9 mouse cellular contexts compared by ENCODE assay signal in genomic region chr4:47251069-47251468, GRCm38 (mm10). TPM values are rescaled to one million over a fixed set of nuclear protein-coding genes. Genes with fewer than 3 reads are reported as not detected.
DNase-seq lines count a peak whose midpoint lies in the region; ATAC-seq lines count a peak whose summit lies in the region.
"Had no signal": no experiment of that assay in that cellular context is flagged by ENCODE, and none has a peak within 500 bp of the region (broad histone marks: within the 10 kb centered on the region; RNA-seq: fewer than 3 reads in every experiment).

No protein-coding gene starts in this region.

- H3K4me1 ChIP-seq in midbrain, embryonic 10.5 days, result peaks cover 6% of the 10 kb centered on the region; the same call in 1 of the 2 replicates
- no peaks in the 10 kb centered on the region for H3K4me1 ChIP-seq in midbrain, embryonic 13.5 days (replicated peaks)
- H3K4me1 ChIP-seq in brown adipose tissue, adult 24 weeks (ENCODE audit: control insufficient read depth, insufficient read depth, insufficient read length, low read length), result peaks cover 11% of the 10 kb centered on the region
- peaks cover 10% of the 10 kb centered on the region; the same call in 1 of the 2 replicates for H3K4me1 ChIP-seq in forebrain, embryonic 15.5 days

- intact Hi-C loops in left cerebral cortex, postnatal 36 days (cut with DNase I), result loop anchor here (2.0 kb wide), 2 partner anchors 102 to 150 kb away; partner anchors contain the start of gene Tgfbr1

- no peak overlapping the region for H3K27ac ChIP-seq in midbrain, embryonic 10.5 days (replicated peaks)
- H3K27ac ChIP-seq in midbrain, embryonic 13.5 days, result no peak overlapping the region
- H3K27ac ChIP-seq in brown adipose tissue, adult 24 weeks (replicated peaks; ENCODE audit: low read depth, low read length), result 0 out of 2 replicates have a peak overlapping the region, but pooled peaks have one; percentile 2
- H3K27ac ChIP-seq in forebrain, embryonic 15.5 days (replicated peaks), result peak overlapping the region; percentile 65
- H3K27ac ChIP-seq: embryonic facial prominence, embryonic 12.5 days had no signal

- H3K9ac ChIP-seq in midbrain, embryonic 13.5 days (replicated peaks), result no peak overlapping the region
- H3K9ac ChIP-seq in forebrain, embryonic 15.5 days (replicated peaks), result no peak overlapping the region
- H3K9ac ChIP-seq: embryonic facial prominence, embryonic 12.5 days had no signal

- H3K4me3 ChIP-seq in midbrain, embryonic 10.5 days, result no peak overlapping the region
- H3K4me3 ChIP-seq in midbrain, embryonic 13.5 days (replicated peaks), result no peak overlapping the region
- H3K4me3 ChIP-seq in brown adipose tissue, adult 24 weeks (ENCODE audit: insufficient read depth, low read depth, low read length), result no peak overlapping the region
- H3K4me3 ChIP-seq in forebrain, embryonic 15.5 days, result no peak overlapping the region
- H3K4me3 ChIP-seq: embryonic facial prominence, embryonic 12.5 days had no signal

- no peaks in the 10 kb centered on the region; the same call in 1 of the 2 replicates for H3K9me3 ChIP-seq in midbrain, embryonic 10.5 days (replicated peaks)
- no peaks in the 10 kb centered on the region for H3K9me3 ChIP-seq in midbrain, embryonic 13.5 days
- no peaks in the 10 kb centered on the region for H3K9me3 ChIP-seq in forebrain, embryonic 15.5 days
- H3K9me3 ChIP-seq: embryonic facial prominence, embryonic 12.5 days had no signal

- 54% methylated on average over 5 of the region's 5 CpGs for WGBS in midbrain, embryonic 10.5 days
- 51% methylated on average over 5 of the region's 5 CpGs for WGBS in midbrain, embryonic 13.5 days
- WGBS in forebrain, embryonic 15.5 days, result 51% methylated on average over 5 of the region's 5 CpGs

- H3K4me2 ChIP-seq in midbrain, embryonic 13.5 days (replicated peaks), result no peak overlapping the region
- H3K4me2 ChIP-seq in forebrain, embryonic 15.5 days (replicated peaks), result no peak overlapping the region
- H3K4me2 ChIP-seq: embryonic facial prominence, embryonic 12.5 days had no signal

- peak; percentile 55 for DNase-seq in midbrain, embryonic 10.5 days (ENCODE audit: low spot score)
- peak; percentile 66 to 70 for DNase-seq in left cerebral cortex, postnatal 36 days (ENCODE audit: low spot score in 2 of 2)
- DNase-seq in testis, postnatal 10 days (ENCODE audit: low spot score), result peak; percentile 88

- ATAC-seq in midbrain, embryonic 13.5 days, result no peak
- no peak for ATAC-seq in forebrain, embryonic 15.5 days (replicated peaks)
- ATAC-seq in inflammation-experienced regulatory T-cells, adult 6 months, result peak; percentile 93
- peak; percentile 85 for ATAC-seq in megakaryocyte-erythroid progenitor cell, adult 5-6 weeks (replicated peaks; ENCODE audit: low FRiP score, low TSS enrichment, poor library complexity, severe bottlenecking)

- no peaks in the 10 kb centered on the region for H3K36me3 ChIP-seq in midbrain, embryonic 10.5 days
- H3K36me3 ChIP-seq in midbrain, embryonic 13.5 days, result no peaks in the 10 kb centered on the region
- no peaks in the 10 kb centered on the region for H3K36me3 ChIP-seq in forebrain, embryonic 15.5 days
- H3K36me3 ChIP-seq: embryonic facial prominence, embryonic 12.5 days had no signal

- H3K27me3 ChIP-seq in midbrain, embryonic 10.5 days (ENCODE audit: low read depth, poor library complexity, severe bottlenecking), result no peaks in the 10 kb centered on the region
- H3K27me3 ChIP-seq in midbrain, embryonic 13.5 days, result no peaks in the 10 kb centered on the region
- H3K27me3 ChIP-seq in forebrain, embryonic 15.5 days, result no peaks in the 10 kb centered on the region
- H3K27me3 ChIP-seq: embryonic facial prominence, embryonic 12.5 days had no signal

RNA-seq across cellular contexts. Expression of gene Col15a1, which starts 43.1 kb away (rescaled TPM):
- 2.5 and 2.7 TPM in 2 replicates for polyA plus RNA-seq in midbrain, embryonic 10.5 days (2016; fragmentation: Nextera tagmentation; extraction: Ambion mirVana)
- polyA plus RNA-seq in midbrain, embryonic 13.5 days (2015; fragmentation: Nextera tagmentation; extraction: Ambion mirVana), result 1.2 and 1.5 TPM in 2 replicates
- polyA plus RNA-seq in brown adipose tissue, adult 24 weeks (2012; ENCODE audit: insufficient read depth, insufficient read length, missing spikeins), result 38.2 and 43.8 TPM in 2 replicates
- 1.4 and 3.1 TPM in 2 replicates for polyA plus RNA-seq in forebrain, embryonic 15.5 days (2015; fragmentation: Nextera tagmentation; extraction: Ambion mirVana)
- 1 to 10 TPM in 2 of 3 experiments, under 1 TPM in 1; 0.45 to 2.2 (median 1.6) TPM for polyA plus RNA-seq in inflammation-experienced regulatory T-cells, adult 6 months (2017; shearing (Covaris generic))
- 1 to 10 TPM; 5.7 to 8.3 TPM for total RNA-seq in left cerebral cortex, postnatal 36 days (2021)
- not detected in 2 replicates for total RNA-seq in megakaryocyte-erythroid progenitor cell, adult 5-6 weeks (2014; fragmentation: Nextera tagmentation)
- not detected in 2 replicates for total RNA-seq in megakaryocyte-erythroid progenitor cell, adult 5-6 weeks (2017)

Comparison
In these comparisons a context has a peak if more than half of its experiments do, and no peak if none do; other contexts are left out.
1. H3K27ac ChIP-seq: peak in brown adipose tissue, adult 24 weeks (single experiment) and forebrain, embryonic 15.5 days (single experiment); none in midbrain, embryonic 10.5 days (single experiment) and midbrain, embryonic 13.5 days (single experiment).
2. ATAC-seq: peak in inflammation-experienced regulatory T-cells, adult 6 months (single experiment) and megakaryocyte-erythroid progenitor cell, adult 5-6 weeks (single experiment); none in midbrain, embryonic 13.5 days (single experiment) and forebrain, embryonic 15.5 days (single experiment).
3. Peak in every context shown above with its lines, with median percentiles within 50 percentile points of each other: DNase-seq.